Mouse (Mus musculus) brain, embryonic 14.5 days (tissue): Measurements from ENCODE around the gene Clic6.
A peak's percentile ranks its signal among the peaks of the same experiment; 100 is the strongest.

ENCODE experiments used
- CTCF ChIP-seq: fragments of 200-500 bp; IDR thresholded peaks from 2 replicates; pipeline ENCODE4 v1.5.1; 2012; ENCODE audit warnings: inconsistent platforms, mild to moderate bottlenecking, moderate library complexity, borderline replicate concordance; ENCODE audit not compliant: insufficient read depth, insufficient read length; ENCODE audit errors: extremely low read depth
- POLR2A ChIP-seq: fragments of 200-500 bp; IDR thresholded peaks from 2 replicates; pipeline ENCODE4 v1.6.1; 2012; ENCODE audit warnings: mild to moderate bottlenecking, inconsistent platforms, borderline replicate concordance; ENCODE audit not compliant: poor library complexity, insufficient read depth, insufficient read length, severe bottlenecking; ENCODE audit errors: extremely low read depth

- TF ChIP-seq POLR2A (peak; percentile 72; the same call in 1 of the 2 replicates), CTCF (no peak)
These were observed 19.7 kb upstream of the Clic6 start for GRCm38 (mm10) chr16:92465642-92466526.
